Mouse (Mus musculus) bone marrow, adult 2 months (tissue): Measurements from ENCODE around the gene Abhd14b. TPM values are rescaled to one million over a fixed set of nuclear protein-coding genes. Genes with fewer than 3 reads are reported as not detected.
"Not testable (repeated sequence)": the region's sequence is repeated elsewhere in the genome, so short reads cannot be mapped to it uniquely, and the experiment has no call there.

Experiments
- H3K27ac ChIP-seq: fragments of 200-500 bp; 2 replicates; pipeline ENCODE4 v1.5.1; 2012; ENCODE audit warnings: low read depth, mild to moderate bottlenecking, control low read depth, inconsistent platforms, low read length; ENCODE audit not compliant: control insufficient read depth, poor library complexity, insufficient read depth
- H3K4me1 ChIP-seq: fragments of 200-500 bp; 2 replicates; pipeline ENCODE4 v1.6.1; 2011; ENCODE audit warnings: low read length; ENCODE audit not compliant: control insufficient read depth, insufficient read depth
- H3K4me3 ChIP-seq: fragments of 200-500 bp; replicated peaks from 2 replicates; pipeline ENCODE3; 2011; ENCODE audit warnings: mild to moderate bottlenecking, low read depth, low read length, control low read depth; ENCODE audit not compliant: control insufficient read depth
- CTCF ChIP-seq: fragments of 200-500 bp; IDR thresholded peaks from 2 replicates; pipeline ENCODE4 v1.5.1; 2011; ENCODE audit warnings: low read length, control low read depth; ENCODE audit not compliant: control insufficient read depth, insufficient read depth
- POLR2A ChIP-seq: fragments of 200-500 bp; IDR thresholded peaks from 2 replicates; pipeline ENCODE4 v1.6.1; 2011; ENCODE audit warnings: low read depth, mild to moderate bottlenecking, control low read depth, low read length, borderline replicate concordance; ENCODE audit not compliant: control insufficient read depth
- WGBS: fragments of 180-500 bp; shearing (Covaris S2); methylation state at CpG from one replicate; pipeline ENCODE4 v1.1.7; 2018; 5-methylcytosine and 5-hydroxymethylcytosine counted together
- polyA plus RNA-seq: library from polyadenylated mRNA; stranded (reverse); fragments of >200 nt; gene quantifications from 2 replicates; pipeline ENCODE4 v1.2.4, GENCODE M21; 2011; ENCODE audit warnings: low replicate concordance; ENCODE audit not compliant: missing spikeins, insufficient read depth, insufficient read length

Gene Abhd14b
- polyA plus RNA-seq, 1 experiment = 6.5 TPM

DNA sequence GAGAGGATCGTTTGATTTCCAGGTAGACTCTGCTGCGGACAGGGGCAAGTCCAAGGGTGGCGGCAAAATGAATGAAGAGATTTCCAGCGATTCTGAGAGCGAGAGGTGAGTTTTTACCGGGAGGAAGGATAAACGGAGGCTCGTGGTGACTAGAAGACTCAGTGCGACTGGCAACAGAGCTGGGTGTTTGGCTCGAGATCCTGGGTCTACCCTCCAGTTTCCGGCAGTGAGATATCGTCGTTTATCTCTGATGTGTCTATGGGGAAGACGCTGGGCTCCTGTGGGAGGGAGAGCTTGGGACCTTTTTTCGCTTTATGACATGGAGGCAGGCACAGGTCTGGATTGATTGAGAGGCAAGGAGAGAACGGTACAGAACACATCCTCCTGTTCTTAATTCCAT is 30.4 kb downstream of the Abhd14b start:
- no peaks in the 10 kb centered on the region; the same call in 1 of the 2 replicates for H3K4me1 ChIP-seq
- no peak overlapping the region for H3K27ac ChIP-seq
- peak overlapping the region; percentile 60 for H3K4me3 ChIP-seq
- WGBS = under 1% methylated on average over 16 of the region's 16 CpGs
- TF ChIP-seq CTCF (no peak), POLR2A (no peak)

DNA sequence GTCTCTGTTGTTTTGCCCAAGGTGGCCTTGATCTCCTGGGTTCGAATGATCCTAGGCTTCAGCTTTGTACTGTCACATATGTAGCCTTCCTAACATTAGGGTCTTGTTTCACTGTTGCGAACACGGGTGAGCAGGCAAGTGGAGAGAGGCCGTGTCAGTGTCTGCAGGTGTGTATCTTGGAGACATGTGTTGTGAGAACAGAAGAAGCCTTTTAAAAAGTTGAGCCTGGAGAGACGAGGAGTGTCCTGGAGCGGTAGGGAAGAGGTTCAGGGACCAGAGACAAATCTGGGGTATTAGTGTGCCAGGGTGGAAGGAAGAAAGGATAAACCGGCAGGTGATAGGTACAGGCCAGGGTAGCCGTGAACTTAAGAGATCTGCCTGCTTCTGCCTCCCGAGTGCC is 30.8 kb downstream of the Abhd14b start:
- TF ChIP-seq CTCF = no peak
- no peak for TF ChIP-seq POLR2A
- Histone ChIP-seq H3K4me3 (no peak overlapping the region), H3K27ac (no peak overlapping the region), H3K4me1 (no peaks in the 10 kb centered on the region; the same call in 1 of the 2 replicates)
- WGBS = 68% methylated on average over 9 of the region's 9 CpGs

GRCm38 (mm10) chr9:106480541-106480940 is 33.3 kb downstream of the Abhd14b start:
- H3K27ac ChIP-seq = no peak overlapping the region
- no peak overlapping the region for H3K4me3 ChIP-seq
- WGBS = 84% methylated on average over 7 of the region's 7 CpGs

GRCm38 (mm10) chr9:106481075-106481474 is 33.8 kb downstream of the Abhd14b start:
- TF ChIP-seq POLR2A (no peak), CTCF (no peak)
- Histone ChIP-seq H3K4me3 (no peak overlapping the region), H3K4me1 (no peaks in the 10 kb centered on the region; the same call in 1 of the 2 replicates), H3K27ac (no peak overlapping the region)
- 40% methylated on average over 15 of the region's 15 CpGs for WGBS

More at GRCm38 (mm10) chr9:106480541-106480940, 33.3 kb downstream of the Abhd14b start:
- H3K4me1 ChIP-seq = no peaks in the 10 kb centered on the region; the same call in 1 of the 2 replicates
- TF ChIP-seq POLR2A = no peak
- TF ChIP-seq CTCF = no peak

DNA sequence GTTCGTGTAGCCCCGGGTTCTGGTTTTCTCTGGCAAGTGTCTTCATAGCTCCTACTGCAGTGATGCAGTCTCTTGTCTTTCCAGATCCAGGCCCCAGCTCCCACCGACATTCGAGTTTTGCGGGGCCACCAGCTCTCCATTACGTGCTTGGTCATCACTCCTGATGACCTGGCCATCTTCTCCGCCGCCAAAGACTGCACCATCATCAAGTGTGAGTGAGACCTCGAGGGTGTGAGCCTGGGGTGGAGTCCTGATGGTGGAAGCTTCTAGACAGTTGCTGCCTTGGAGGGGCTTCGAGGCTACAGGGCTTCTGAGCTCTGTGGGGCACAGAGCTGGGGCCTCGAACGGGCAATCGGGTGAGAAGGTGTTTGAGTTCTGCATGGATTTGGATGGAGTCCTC is 34.4 kb downstream of the Abhd14b start:
- Histone ChIP-seq H3K27ac (no peak overlapping the region), H3K4me3 (no peak overlapping the region), H3K4me1 (no peaks in the 10 kb centered on the region; the same call in 1 of the 2 replicates)
- TF ChIP-seq CTCF (no peak), POLR2A (no peak)
- 87% methylated on average over 13 of the region's 13 CpGs for WGBS

DNA sequence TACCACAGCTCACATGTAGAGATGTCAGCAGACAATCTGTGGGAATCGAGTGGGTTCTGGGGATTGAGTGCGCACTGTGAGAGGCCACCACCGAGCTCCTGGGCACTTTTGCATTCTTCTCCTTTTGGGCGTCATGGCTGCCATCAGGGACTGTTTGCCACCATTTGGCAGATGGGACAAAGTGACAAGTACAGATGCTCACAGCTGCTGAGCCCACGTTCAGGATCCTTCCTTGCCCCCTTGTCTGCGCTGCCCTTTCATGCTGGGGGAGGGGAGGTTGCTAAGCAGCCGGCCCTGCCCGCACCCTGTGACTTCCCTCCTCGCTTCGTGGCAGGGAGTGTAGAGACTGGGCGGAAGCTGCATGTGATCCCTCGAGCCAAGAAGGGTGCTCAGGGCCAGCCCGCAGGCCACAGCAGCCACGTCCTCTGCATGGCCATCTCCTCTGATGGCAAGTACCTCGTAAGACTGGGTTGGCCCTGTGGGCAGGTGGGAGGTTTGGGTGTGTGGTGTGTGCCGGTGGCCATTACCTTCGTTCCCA is 35.4 kb downstream of the Abhd14b start:
- WGBS = 87% methylated on average over 17 of the region's 17 CpGs
- Histone ChIP-seq H3K4me1 (no peaks in the 10 kb centered on the region; the same call in 1 of the 2 replicates), H3K4me3 (no peak overlapping the region), H3K27ac (no peak overlapping the region)
- TF ChIP-seq CTCF (no peak), POLR2A (no peak)

- TF ChIP-seq POLR2A (no peak), CTCF (no peak)
- 91% methylated on average over 10 of the region's 10 CpGs for WGBS
- Histone ChIP-seq H3K4me3 (no peak overlapping the region), H3K4me1 (no peaks in the 10 kb centered on the region; the same call in 1 of the 2 replicates), H3K27ac (no peak overlapping the region)
These were observed 35.9 kb downstream of the Abhd14b start for GRCm38 (mm10) chr9:106483136-106483535.

GRCm38 (mm10) chr9:106483606-106484005 is 36.3 kb downstream of the Abhd14b start:
- Histone ChIP-seq H3K4me1 (no peaks in the 10 kb centered on the region), H3K4me3 (no peak overlapping the region), H3K27ac (no peak overlapping the region)
- 93% methylated on average over 17 of the region's 17 CpGs for WGBS
- TF ChIP-seq CTCF (no peak), POLR2A (no peak)

DNA sequence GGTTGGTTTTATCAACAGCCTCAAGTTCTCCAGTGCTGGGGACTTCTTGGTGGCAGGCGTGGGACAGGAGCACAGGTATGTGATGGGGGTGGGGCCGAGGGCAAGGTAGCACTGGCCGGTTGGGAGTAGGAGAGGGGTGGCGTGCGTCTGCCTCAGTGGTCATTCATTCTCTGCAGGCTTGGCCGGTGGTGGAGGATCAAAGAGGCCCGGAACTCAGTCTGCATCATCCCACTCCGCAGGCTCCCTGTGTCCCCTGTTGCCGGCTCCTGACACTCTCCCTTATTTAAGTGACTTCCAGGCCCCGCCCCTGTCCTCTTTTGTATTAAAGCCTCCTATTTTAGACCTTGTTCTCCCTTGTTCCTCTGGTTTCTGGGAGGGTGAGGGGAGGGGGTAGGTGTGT is 37.8 kb downstream of the Abhd14b start:
- no peaks in the 10 kb centered on the region for H3K4me1 ChIP-seq
- no peak for TF ChIP-seq CTCF
- TF ChIP-seq POLR2A = no peak
- no peak overlapping the region for H3K4me3 ChIP-seq
- H3K27ac ChIP-seq = no peak overlapping the region
- 82% methylated on average over 10 of the region's 10 CpGs for WGBS

DNA sequence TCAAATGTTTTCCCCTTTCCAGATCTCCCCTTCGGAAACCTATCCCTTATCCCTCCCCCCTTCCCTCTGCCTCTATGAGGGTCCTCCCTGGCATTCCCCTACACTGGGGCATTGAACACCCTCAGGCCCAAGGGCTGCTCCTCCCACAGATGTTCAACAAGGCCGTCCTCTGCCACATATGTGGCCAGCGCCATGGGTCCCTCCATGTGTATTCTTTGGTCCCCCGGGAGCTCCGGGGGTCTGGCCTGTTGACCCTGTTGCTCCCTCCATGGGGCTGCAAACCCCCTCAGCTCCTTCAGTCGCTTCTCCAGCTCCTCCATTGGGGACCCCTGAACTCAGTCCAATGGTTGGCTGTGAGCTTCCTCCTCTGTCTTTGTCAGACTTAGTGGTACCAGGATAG is 40.3 kb downstream of the Abhd14b start:
- H3K27ac ChIP-seq, H3K4me1 ChIP-seq, H3K4me3 ChIP-seq: not testable (repeated sequence)
- 79% methylated on average over 6 of the region's 6 CpGs for WGBS
